Mouse (Mus musculus): Measurements from ENCODE around the gene Tceal5. TPM values are rescaled to one million over a fixed set of nuclear protein-coding genes. Genes with fewer than 3 reads are reported as not detected.

Tceal5 gene
- total RNA-seq, 1 experiment from 2014 or later, result not detected

DNA sequence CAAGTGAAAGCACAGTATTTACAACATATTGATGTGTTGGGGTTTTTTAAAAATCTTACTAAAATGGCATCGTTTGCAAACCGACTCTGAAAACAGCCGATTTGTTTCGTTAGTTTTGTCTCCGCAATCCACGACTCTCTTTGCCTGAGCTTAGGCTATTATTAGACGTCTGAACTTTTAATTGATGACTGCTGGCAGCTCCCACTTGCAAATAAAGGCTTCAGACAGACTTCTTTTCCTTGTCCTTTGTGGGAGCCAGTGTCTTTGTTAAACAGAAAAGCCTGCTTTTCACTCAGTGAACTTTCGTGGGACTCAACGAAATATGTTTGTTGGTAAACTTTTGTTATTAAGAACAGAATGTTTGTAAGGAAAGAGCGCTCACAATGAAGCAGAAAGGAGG, 30.9 kb downstream of the Tceal5 start:
- ATAC-seq (replicated peaks; ENCODE audit: low read depth, poor library complexity, severe bottlenecking), result no peak

DNA sequence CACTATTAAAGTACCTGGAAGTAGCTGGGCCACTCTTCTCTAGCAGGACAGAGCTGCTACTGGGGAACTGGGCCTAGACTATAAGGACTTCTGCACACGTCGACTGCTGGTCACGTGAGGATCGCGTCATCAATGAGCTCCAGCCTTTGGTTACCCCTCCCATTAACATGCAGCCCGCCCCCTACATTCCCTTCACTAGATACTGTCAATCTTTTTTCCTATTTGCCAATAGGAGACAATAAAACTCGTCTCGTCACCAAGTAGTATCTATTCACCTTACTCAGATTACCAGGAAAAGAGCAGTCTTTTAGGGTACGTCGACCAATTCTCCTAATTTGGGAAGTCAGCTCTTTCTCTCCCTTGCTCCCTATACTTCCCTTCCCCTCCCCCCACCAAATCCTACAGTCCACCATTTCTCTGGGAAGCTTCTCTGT, 31.5 kb downstream of the Tceal5 start, which contains the start of gene Tceal8:
Tceal8 (minus strand) TSS at position 225 of the 434 bp plus-strand sequence.
- ATAC-seq (replicated peaks; ENCODE audit: low read depth, poor library complexity, severe bottlenecking), result peak; percentile 99

DNA sequence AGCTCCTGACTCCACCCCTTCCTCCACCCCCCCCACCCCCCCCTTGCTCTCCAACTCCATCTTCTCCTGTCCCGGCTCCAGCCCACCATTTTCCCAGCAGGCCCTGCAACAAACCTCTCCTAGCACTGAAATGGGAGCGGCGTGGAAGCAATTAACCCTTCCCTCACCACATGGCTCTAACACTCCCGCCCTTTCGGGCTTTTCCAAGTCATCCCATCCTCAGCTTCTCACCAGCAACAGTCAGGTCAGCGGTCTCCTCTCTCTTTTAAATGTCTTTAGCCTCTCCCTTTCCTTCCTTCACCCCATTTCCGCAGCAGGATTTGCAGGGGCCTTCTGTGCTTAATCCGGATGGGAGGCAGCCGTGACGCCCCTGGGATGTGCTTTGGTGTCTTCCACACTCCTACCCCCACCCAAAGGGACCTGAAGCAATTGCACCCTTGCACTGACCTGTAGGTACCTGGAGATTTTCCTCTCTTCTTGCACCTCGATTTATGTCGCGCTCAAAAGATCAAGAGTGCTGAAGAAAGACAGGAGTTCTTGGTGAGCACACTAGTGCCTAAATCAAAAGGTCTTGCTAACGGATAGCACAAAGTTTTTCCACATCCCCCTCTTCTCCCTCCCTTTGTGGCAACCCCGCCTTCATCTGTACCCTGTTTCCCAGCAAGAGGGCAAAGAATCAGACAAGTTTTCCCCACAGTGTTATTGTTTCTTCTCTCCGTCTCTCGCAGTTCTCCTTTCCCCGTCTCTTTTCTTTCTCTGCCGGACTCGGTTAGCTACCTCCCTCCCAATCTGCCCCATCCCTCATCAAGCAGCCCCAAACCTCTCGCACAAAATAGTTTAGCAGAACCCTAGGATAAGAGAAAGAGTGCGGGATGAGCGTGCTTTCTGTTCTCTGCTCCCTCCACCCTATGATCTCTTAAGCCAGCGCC, 32.2 kb downstream of the Tceal5 start:
- peak; percentile 57 for ATAC-seq (replicated peaks; ENCODE audit: low read depth, poor library complexity, severe bottlenecking)

DNA sequence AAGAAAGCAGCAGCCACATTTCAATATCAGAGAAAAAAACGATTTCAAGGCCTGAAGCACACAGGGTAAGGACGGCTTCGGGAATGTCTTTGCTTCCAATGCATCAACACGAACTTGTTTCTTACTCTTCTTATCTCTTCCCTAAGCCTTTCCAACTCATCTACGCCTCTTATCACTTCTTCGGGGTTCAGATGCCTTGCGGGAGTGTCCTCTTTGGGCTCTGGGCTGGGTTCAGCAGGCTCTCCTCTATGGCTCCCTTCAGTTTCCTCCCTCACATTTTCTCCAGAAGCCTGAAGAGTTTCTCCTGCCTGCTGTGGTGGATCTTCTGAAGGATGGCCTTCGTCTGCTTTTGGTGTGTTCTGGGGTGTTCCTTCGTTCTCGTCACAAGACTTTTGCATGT, 33.1 kb downstream of the Tceal5 start:
- no peak for ATAC-seq (replicated peaks; ENCODE audit: low read depth, poor library complexity, severe bottlenecking)

Other genes starting within 250 kb of the Tceal5 start
- 3.2 TPM in 1 of 2 replicates, not detected in the other for gene Arxes2, start 210.1 kb downstream of the Tceal5 start, total RNA-seq (2017)
- 2.3 TPM in 1 of 2 replicates, not detected in the other for gene Arxes1, start 170.5 kb downstream of the Tceal5 start, total RNA-seq (2017)
- not detected in 2 replicates for gene Bex2, start 135.6 kb downstream of the Tceal5 start, total RNA-seq (2017)
- gene Nxf3, start 118.6 kb downstream of the Tceal5 start, total RNA-seq (2017), result not detected in 2 replicates
- gene Bex4, start 64.9 kb downstream of the Tceal5 start, total RNA-seq (2017), result 25.8 and 39.1 TPM in 2 replicates
- 83.7 and 101 TPM in 2 replicates for gene Tceal8, start 31.5 kb downstream of the Tceal5 start, total RNA-seq (2017)
- gene Tceal7, start 10.9 kb upstream of the Tceal5 start, total RNA-seq (2017), result not detected in 2 replicates
- 10.5 and 12.3 TPM in 2 replicates for gene Bex1, start 11.6 kb upstream of the Tceal5 start, total RNA-seq (2017)
- 264 and 277 TPM in 2 replicates for gene Tceal9, start 41.2 kb upstream of the Tceal5 start, total RNA-seq (2017)
- gene Bex3, start 66.4 kb upstream of the Tceal5 start, total RNA-seq (2017), result 127 and 175 TPM in 2 replicates